Mouse (Mus musculus) C2C12 (cell line): ENCODE measurements at regions not wholly inside any gene's neighbourhood (a gene's known extent, or its start where the extent isn't known, plus 50 kb on each side); places are given as distances from the start of the nearest gene placed in this dataset.
A peak's percentile ranks its signal among the peaks of the same experiment; 100 is the strongest.

ENCODE experiments used
- H3K27me3 ChIP-seq: one replicate; pipeline ENCODE4 v1.6.1; 2011; ENCODE audit not compliant: control insufficient read depth, insufficient read depth, insufficient read length
- H3K36me3 ChIP-seq: one replicate; pipeline ENCODE4 v1.6.1; 2011; ENCODE audit not compliant: control insufficient read depth, insufficient read depth
- H3K4me3 ChIP-seq: one replicate; pipeline ENCODE4 v1.5.1; 2011; ENCODE audit warnings: mild to moderate bottlenecking, control low read depth; ENCODE audit not compliant: poor library complexity, insufficient read depth, severe bottlenecking
- H3K79me2 ChIP-seq: one replicate; pipeline ENCODE4 v1.6.1; 2011; ENCODE audit not compliant: control insufficient read depth, insufficient read depth
- H3K79me3 ChIP-seq: one replicate; pipeline ENCODE4 v1.6.1; 2011; ENCODE audit warnings: low read depth, control low read depth
- H3ac ChIP-seq: one replicate; pipeline ENCODE3; 2011; ENCODE audit warnings: low read depth; ENCODE audit not compliant: control insufficient read depth, insufficient read length
- CEBPB ChIP-seq: IDR thresholded peaks from one replicate; pipeline ENCODE4 v1.6.1; 2011; ENCODE audit warnings: low read depth, mild to moderate bottlenecking, control low read depth, moderate library complexity
- CTCF ChIP-seq: IDR thresholded peaks from one replicate; pipeline ENCODE4 v1.5.1; 2011; ENCODE audit not compliant: control insufficient read depth, insufficient read depth, insufficient read length
- FOSL1 ChIP-seq: IDR thresholded peaks from one replicate; pipeline ENCODE4 v1.8.0; 2011; ENCODE audit warnings: mild to moderate bottlenecking, low read length; ENCODE audit not compliant: poor library complexity, insufficient read depth, severe bottlenecking
- MAX ChIP-seq: IDR thresholded peaks from one replicate; pipeline ENCODE4 v1.6.1; 2011; ENCODE audit warnings: mild to moderate bottlenecking, control low read depth
- MYOD1 ChIP-seq: IDR thresholded peaks from one replicate; pipeline ENCODE4 v1.6.1; 2011; ENCODE audit warnings: low read depth; ENCODE audit not compliant: control insufficient read depth, insufficient read length
- MYOG ChIP-seq: IDR thresholded peaks from one replicate; pipeline ENCODE4 v1.6.1; 2011; ENCODE audit not compliant: control insufficient read depth, insufficient read length; ENCODE audit errors: extremely low read depth
- USF1 ChIP-seq: IDR thresholded peaks from one replicate; pipeline ENCODE4 v1.6.1; 2011; ENCODE audit warnings: low read depth, mild to moderate bottlenecking, control low read depth, moderate library complexity

DNA sequence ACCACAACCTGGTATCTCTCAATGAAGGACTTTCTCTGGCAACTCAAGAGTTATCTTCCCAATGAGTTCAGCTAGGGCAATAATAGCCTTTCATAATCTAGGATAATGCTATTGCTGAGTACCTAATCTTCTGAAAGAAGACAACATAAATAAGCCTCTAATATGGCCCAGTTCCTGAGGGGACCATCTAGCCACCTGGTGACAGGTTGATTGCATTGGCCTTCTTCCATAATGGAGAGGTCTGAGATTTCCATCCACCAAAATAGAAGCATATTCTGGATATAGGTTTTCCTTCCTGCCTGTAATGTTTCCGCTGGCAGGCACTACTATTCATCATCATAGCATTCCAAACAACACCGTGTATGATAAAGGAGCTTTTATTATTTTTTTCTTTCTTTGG is 1694.2 kb upstream of the Gm6569 start:
- Histone ChIP-seq H3K36me3 (no peaks in the 10 kb centered on the region), H3K79me2 (no peaks in the 10 kb centered on the region), H3K4me3 (no peak overlapping the region), H3K79me3 (no peaks in the 10 kb centered on the region), H3ac (no peak overlapping the region), H3K27me3 (no peaks in the 10 kb centered on the region)
- TF ChIP-seq MYOD1 = no peak
- TF ChIP-seq MYOG = no peak
- TF ChIP-seq MAX = no peak
- no peak for TF ChIP-seq CTCF
- TF ChIP-seq CEBPB = no peak
- no peak for TF ChIP-seq FOSL1
- no peak for TF ChIP-seq USF1

DNA sequence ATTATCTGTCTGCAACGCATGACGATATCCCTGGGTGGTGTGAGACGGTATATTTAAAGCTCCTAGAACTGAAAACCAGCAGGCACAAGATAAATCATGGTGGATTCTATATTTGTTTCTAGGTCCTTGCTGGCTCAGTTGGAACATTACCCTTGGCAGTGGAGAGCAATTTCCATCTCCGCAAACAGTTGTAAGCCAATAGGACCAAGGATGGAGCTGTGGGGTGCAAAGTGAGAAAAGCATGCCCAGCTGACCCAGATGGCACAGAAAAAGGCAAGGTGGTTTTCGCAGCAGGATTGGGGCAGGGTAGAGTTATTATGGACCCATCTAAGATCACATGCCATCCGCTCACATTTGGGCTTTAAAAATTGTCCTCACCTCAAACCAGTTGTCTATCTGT is 1683.8 kb upstream of the Gm6569 start:
- Histone ChIP-seq H3K4me3 (no peak overlapping the region), H3K27me3 (no peaks in the 10 kb centered on the region), H3K79me2 (no peaks in the 10 kb centered on the region), H3K79me3 (no peaks in the 10 kb centered on the region), H3ac (no peak overlapping the region), H3K36me3 (no peaks in the 10 kb centered on the region)
- TF ChIP-seq CTCF (no peak), FOSL1 (no peak)

DNA sequence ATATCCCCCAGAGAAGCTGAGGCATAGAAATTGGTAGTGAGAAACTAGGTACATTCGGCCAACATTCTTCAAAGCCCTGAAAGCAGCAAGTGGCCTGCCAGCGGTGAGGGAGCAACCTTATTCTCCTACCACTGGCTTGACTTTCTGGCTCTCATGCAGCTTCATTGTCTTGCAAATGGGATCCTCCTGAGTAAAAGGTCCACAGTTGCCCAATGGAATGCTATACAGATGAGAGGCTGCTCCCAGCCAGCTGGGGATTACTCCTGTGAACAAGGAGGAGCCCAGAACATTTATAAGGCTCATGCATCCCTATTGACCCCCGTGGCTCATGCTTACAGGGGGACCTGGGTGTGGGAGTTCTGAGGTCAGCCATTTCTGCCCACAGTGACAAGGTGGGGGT is 1675.9 kb upstream of the Gm6569 start:
- no peak for TF ChIP-seq CEBPB
- no peak for TF ChIP-seq USF1
- TF ChIP-seq CTCF = no peak
- no peak for TF ChIP-seq MYOD1
- TF ChIP-seq FOSL1 = no peak
- no peak for TF ChIP-seq MAX
- TF ChIP-seq MYOG = no peak
- Histone ChIP-seq H3K79me3 (no peaks in the 10 kb centered on the region), H3ac (no peak overlapping the region), H3K36me3 (no peaks in the 10 kb centered on the region), H3K27me3 (no peaks in the 10 kb centered on the region), H3K4me3 (no peak overlapping the region), H3K79me2 (no peaks in the 10 kb centered on the region)

DNA sequence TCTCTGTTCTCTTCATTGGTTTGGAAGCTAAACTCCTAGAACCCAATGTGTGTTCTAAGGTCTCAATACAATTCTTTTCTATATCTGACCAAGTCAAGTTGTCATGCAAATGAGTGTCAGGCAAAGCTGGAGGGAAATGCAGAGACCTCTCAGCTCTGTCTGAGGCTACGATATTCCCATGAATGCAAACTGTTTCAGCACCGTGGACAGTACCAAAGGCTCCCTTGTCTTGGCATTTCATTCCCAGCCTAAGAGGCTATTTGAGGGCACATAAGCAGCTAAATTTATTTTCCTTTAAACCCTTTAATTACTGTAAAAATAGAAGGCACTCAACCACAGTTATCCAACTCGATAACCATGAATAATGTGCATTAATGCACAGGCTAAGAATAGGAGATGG is 1633.5 kb upstream of the Gm6569 start:
- TF ChIP-seq MAX (peak; percentile 42), CEBPB (no peak), MYOD1 (no peak)
- Histone ChIP-seq H3K79me3 (no peaks in the 10 kb centered on the region), H3K27me3 (no peaks in the 10 kb centered on the region), H3K4me3 (no peak overlapping the region), H3ac (no peak overlapping the region), H3K36me3 (no peaks in the 10 kb centered on the region), H3K79me2 (no peaks in the 10 kb centered on the region)

DNA sequence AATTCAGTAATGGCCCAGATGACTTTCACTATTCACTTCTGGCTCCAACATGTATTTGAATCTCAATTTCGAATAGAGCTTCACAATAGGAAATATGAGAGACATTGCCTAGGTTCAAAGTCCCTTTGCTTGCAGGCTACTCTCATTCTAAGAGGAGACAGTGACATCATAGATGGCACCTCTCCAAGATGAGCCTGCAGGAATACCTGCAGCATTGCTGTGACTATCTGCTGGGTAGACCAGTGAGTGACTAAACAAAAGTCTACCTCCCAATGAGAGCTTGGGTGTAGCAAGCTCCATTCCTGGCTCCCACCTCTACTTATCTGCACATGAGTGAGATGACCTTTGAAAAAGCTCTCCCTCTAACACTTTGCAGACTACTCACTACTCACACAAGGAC is 1632.6 kb upstream of the Gm6569 start:
- Histone ChIP-seq H3K27me3 (no peaks in the 10 kb centered on the region), H3K79me2 (no peaks in the 10 kb centered on the region), H3ac (no peak overlapping the region), H3K4me3 (no peak overlapping the region), H3K36me3 (no peaks in the 10 kb centered on the region), H3K79me3 (no peaks in the 10 kb centered on the region)
- TF ChIP-seq CEBPB (no peak), MYOG (no peak), MAX (no peak), CTCF (no peak), MYOD1 (no peak)

DNA sequence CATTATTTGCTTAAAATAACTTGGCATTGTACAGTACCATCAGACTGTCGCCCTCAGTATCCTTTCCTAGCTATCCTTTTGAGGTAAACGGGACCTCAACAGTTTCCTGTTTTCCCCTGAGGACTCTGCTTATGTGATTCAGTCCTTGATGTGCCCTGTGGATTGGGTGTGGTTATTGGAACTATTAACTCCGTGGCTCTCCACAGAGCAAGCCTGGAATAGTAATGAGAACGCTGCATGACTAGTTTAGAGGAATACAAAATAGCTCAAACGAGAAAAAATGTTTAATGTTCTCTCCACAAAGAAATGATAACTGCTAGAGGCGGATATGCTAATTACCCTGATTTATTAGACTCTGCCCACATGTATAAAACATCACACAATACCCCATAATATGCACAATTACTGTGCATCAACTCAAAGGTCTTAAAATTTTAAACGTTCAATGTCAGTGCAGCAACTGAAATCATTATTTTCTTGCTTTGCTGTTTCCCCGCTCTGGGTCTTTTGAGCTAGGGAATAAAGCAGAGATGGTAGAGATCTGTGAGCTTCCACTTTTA is 1629.0 kb upstream of the Gm6569 start:
- Histone ChIP-seq H3ac (no peak overlapping the region), H3K4me3 (no peak overlapping the region), H3K36me3 (no peaks in the 10 kb centered on the region), H3K79me2 (no peaks in the 10 kb centered on the region), H3K27me3 (no peaks in the 10 kb centered on the region), H3K79me3 (no peaks in the 10 kb centered on the region)
- TF ChIP-seq MYOD1 = no peak

DNA sequence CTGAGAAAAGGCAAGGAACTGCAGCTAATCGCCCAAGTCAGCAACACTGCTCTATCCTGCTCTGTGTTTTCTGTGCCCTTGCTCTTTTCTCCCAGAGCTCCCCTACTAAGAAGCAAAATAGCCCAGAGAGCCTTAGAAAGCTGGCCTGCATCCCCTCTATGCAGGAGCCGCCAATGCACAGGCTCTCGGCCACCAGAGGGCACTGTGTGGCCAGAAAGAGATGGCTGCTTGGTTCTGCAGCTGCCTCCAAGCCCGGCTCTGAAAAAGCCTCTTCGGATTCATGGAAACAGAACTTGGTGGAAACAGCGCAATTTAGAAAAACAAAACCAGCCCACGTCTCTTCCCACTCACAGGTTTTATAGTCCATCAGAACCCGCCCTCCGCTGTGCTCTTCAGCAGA is 1628.4 kb upstream of the Gm6569 start:
- H3K79me3 ChIP-seq = no peaks in the 10 kb centered on the region
- no peak for TF ChIP-seq MYOD1
- no peak for TF ChIP-seq MYOG
- TF ChIP-seq CEBPB = no peak
- no peak for TF ChIP-seq USF1
- peak; percentile 89 for TF ChIP-seq CTCF
- no peak for TF ChIP-seq FOSL1
- no peaks in the 10 kb centered on the region for H3K79me2 ChIP-seq
- no peaks in the 10 kb centered on the region for H3K27me3 ChIP-seq
- H3K36me3 ChIP-seq = no peaks in the 10 kb centered on the region
- no peak overlapping the region for H3K4me3 ChIP-seq
- no peak overlapping the region for H3ac ChIP-seq
